ENCODE assay signal across 8 mouse cellular contexts in genomic region chr13:64438863-64439452, GRCm38 (mm10). TPM values are rescaled to one million over a fixed set of nuclear protein-coding genes. Genes with fewer than 3 reads are reported as not detected.
DNase-seq lines count a peak whose midpoint lies in the region; ATAC-seq and TF ChIP-seq lines count a peak whose summit lies in the region.

No protein-coding gene starts in this region.

- H3K27me3 ChIP-seq in Patski = no peaks in the 10 kb centered on the region
- no peaks in the 10 kb centered on the region for H3K27me3 ChIP-seq in hindbrain, embryonic 14.5 days (ENCODE audit: control insufficient read depth, insufficient read depth, low read length)

- POLR2A ChIA-PET in Patski (lab: Charles Lee) = interaction anchor here (0.9 to 1.4 kb wide), 2 partner anchors 70 to 123 kb away, joined by 3 to 6 read pairs; no protein-coding TSS in a partner anchor

- H3K27ac ChIP-seq in hindbrain, embryonic 14.5 days = no peak overlapping the region

- 59% methylated on average over 9 of the region's 9 CpGs for WGBS in hindbrain, embryonic 14.5 days

- CTCF ChIA-PET in Patski (lab: Charles Lee) = interaction anchor here (1.0 to 12.9 kb wide), 3 partner anchors 8 to 123 kb away, joined by 3 to 177 read pairs (median 4); partner anchors contain the start of gene Aaed1

- no peak overlapping the region for H3K9ac ChIP-seq in hindbrain, embryonic 14.5 days

- in situ Hi-C loops in Patski (cut with MboI; ENCODE audit: low pct_unique_long_range_greater_than_20kb) = loop anchor here (5.0 kb wide), 1 partner anchor 72 kb away; no protein-coding TSS in a partner anchor

- H3K4me1 ChIP-seq in hindbrain, embryonic 14.5 days (replicated peaks; ENCODE audit: control insufficient read depth, insufficient read depth, low read length) = no peaks in the 10 kb centered on the region

- H3K4me2 ChIP-seq in hindbrain, embryonic 14.5 days (replicated peaks) = no peak overlapping the region

- ATAC-seq in Patski = peak; percentile 81
- ATAC-seq in hindbrain, embryonic 14.5 days (ENCODE audit: low FRiP score) = peak; percentile 44; the same call in 1 of the 2 replicates

- no peaks in the 10 kb centered on the region for H3K9me3 ChIP-seq in hindbrain, embryonic 14.5 days (ENCODE audit: control insufficient read depth, low read length)

- DNase-seq in Patski (ENCODE audit: low read depth, low spot score) = no peak
- DNase-seq in cerebellum, adult 8-10 months = peak; percentile 77
- DNase-seq in frontal cortex, postnatal 10 days (ENCODE audit: low spot score in 2 of 2) = peak; percentile 25 to 58
- DNase-seq in hindbrain, embryonic 14.5 days (ENCODE audit: low spot score) = peak; percentile 77
- peak; percentile 66 to 71 for DNase-seq in layer of hippocampus, postnatal 25 days (ENCODE audit: extremely low spot score in 1 of 2, low spot score in 1 of 2)
- DNase-seq in lung, postnatal 25 days (ENCODE audit: low spot score) = peak; percentile 79
- DNase-seq in retina, postnatal 1 day = peak; percentile 86
- peak; percentile 71 for DNase-seq in urinary bladder, postnatal 25 days (ENCODE audit: low spot score)

- no peak overlapping the region for H3K4me3 ChIP-seq in hindbrain, embryonic 14.5 days (replicated peaks; ENCODE audit: low read length)

- no peak for TF ChIP-seq CTCF in Patski (IDR thresholded peaks at IDR 0.05)

- peaks cover 15% of the 10 kb centered on the region for H3K36me3 ChIP-seq in hindbrain, embryonic 14.5 days (replicated peaks; ENCODE audit: control insufficient read depth, insufficient read depth)

RNA-seq across cellular contexts. Expression of gene Cdk20, which starts 6.8 kb away (rescaled TPM):
- 31.8 TPM for polyA plus RNA-seq in Patski (2021)
- polyA plus RNA-seq in hindbrain, embryonic 14.5 days (2014; fragmentation: Nextera tagmentation; extraction: Ambion mirVana) = 20.8 and 22.5 TPM in 2 replicates
- total RNA-seq in layer of hippocampus, postnatal 25 days (2021) = 10 to 100 TPM; 10.2 to 10.5 TPM

RNA-seq across cellular contexts. Expression of gene Fam240b, which starts 58.6 kb away (rescaled TPM):
- not detected for polyA plus RNA-seq in Patski (2021)
- polyA plus RNA-seq in hindbrain, embryonic 14.5 days (2014; fragmentation: Nextera tagmentation; extraction: Ambion mirVana) = not detected in 2 replicates
- total RNA-seq in layer of hippocampus, postnatal 25 days (2021) = not detected
